Mouse (Mus musculus): ENCODE data around the gene Atg4a-ps. TPM values are rescaled to one million over a fixed set of nuclear protein-coding genes. Genes with fewer than 3 reads are reported as not detected.

Gene Atg4a-ps
- polyA plus RNA-seq, 1 experiment from 2014 or later, result 0.29 TPM

DNA sequence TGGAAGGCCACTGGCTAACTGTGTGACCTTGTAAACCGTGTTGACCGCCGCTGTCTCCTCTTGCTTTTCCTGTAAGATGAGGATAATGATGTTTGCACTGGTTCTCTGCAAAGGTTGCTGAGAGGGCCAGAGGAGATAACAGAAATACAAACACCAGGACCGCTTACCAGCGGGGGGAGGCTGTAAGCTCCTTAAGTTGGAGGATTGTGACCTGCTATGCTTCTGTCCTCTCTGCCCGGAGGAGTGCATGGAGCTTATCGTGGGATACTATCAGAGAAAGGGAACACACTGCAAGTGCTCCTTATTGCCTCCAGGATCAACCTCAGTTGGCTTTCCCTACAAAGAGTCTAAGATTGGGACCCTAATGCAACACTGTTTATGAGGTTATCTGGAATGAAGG, 26.8 kb upstream of the Atg4a-ps start:
- DNase-seq (ENCODE audit: low spot score) (no peak), ATAC-seq (replicated peaks; ENCODE audit: insufficient number of reproducible peaks, low FRiP score, low TSS enrichment, low read depth) (no peak)
- 47% methylated on average over 7 of the region's 7 CpGs for WGBS
- Histone ChIP-seq H3K36me3 (replicated peaks; ENCODE audit: control insufficient read depth, insufficient read depth, low read depth, low read length) (no peaks in the 10 kb centered on the region), H3K27ac (replicated peaks; ENCODE audit: low read depth, low read length) (no peak overlapping the region), H3K4me1 (ENCODE audit: control insufficient read depth, insufficient read depth, low read length) (no peaks in the 10 kb centered on the region), H3K9me3 (replicated peaks; ENCODE audit: control insufficient read depth, low read length) (no peaks in the 10 kb centered on the region), H3K9ac (replicated peaks; ENCODE audit: low read length) (no peak overlapping the region), H3K4me2 (ENCODE audit: low read depth, low read length) (no peak overlapping the region), H3K4me3 (ENCODE audit: low read depth, low read length) (no peak overlapping the region), H3K27me3 (ENCODE audit: control insufficient read depth, insufficient read depth, low read length) (no peaks in the 10 kb centered on the region)

DNA sequence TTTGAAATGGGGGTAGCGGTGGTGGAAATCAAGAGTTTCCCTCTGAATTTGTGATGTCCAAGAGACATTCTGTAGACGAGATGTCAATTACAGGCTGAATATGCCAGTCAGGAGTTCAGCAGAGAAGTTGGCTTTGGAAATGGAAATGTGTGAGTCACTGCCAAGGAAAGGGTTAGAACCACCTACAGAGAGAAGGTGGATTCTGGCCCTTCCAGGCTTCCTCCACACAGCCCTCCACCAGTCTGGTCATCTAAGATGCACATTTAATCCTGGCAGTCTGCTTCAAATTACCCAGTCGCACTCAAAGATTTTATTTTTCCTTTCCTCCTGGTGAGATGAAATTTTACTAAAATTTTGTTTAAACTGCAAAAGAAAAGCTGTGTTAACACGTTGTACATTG, 26.2 kb upstream of the Atg4a-ps start:
- Histone ChIP-seq H3K4me1 (ENCODE audit: control insufficient read depth, insufficient read depth, low read length) (no peaks in the 10 kb centered on the region), H3K36me3 (replicated peaks; ENCODE audit: control insufficient read depth, insufficient read depth, low read depth, low read length) (no peaks in the 10 kb centered on the region), H3K9ac (replicated peaks; ENCODE audit: low read length) (no peak overlapping the region), H3K4me2 (ENCODE audit: low read depth, low read length) (no peak overlapping the region), H3K27ac (replicated peaks; ENCODE audit: low read depth, low read length) (no peak overlapping the region), H3K9me3 (replicated peaks; ENCODE audit: control insufficient read depth, low read length) (no peaks in the 10 kb centered on the region), H3K4me3 (ENCODE audit: low read depth, low read length) (no peak overlapping the region), H3K27me3 (ENCODE audit: control insufficient read depth, insufficient read depth, low read length) (no peaks in the 10 kb centered on the region)
- 76% methylated on average over 4 of the region's 4 CpGs for WGBS
- no peak for ATAC-seq (replicated peaks; ENCODE audit: insufficient number of reproducible peaks, low FRiP score, low TSS enrichment, low read depth)
- no peak for DNase-seq (ENCODE audit: low spot score)

DNA sequence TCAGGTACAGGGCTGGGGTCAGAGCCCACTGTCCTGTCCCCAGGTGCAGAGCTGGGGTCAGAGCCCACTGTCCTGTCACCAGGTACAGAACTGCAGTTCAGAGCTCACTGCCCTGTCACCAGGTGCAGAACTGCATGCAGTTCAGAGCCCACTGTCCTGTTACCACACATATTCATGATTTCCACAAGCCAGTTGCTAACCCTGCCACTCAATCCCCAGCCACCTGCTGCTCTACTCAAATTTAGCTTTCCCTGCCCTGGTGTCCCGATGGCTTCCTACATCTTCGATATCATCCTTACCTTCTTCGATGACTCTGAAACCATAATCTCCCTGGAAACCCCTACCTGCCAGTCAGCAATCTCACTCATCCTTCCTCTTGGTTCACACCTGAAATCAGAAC, 17.5 kb upstream of the Atg4a-ps start:
- no peaks in the 10 kb centered on the region for H3K4me1 ChIP-seq (ENCODE audit: control insufficient read depth, insufficient read depth, low read length)
- 88% methylated on average over 3 of the region's 3 CpGs for whole genome bisulfite sequencing
- H3K4me3 ChIP-seq (ENCODE audit: low read depth, low read length), result no peak overlapping the region

DNA sequence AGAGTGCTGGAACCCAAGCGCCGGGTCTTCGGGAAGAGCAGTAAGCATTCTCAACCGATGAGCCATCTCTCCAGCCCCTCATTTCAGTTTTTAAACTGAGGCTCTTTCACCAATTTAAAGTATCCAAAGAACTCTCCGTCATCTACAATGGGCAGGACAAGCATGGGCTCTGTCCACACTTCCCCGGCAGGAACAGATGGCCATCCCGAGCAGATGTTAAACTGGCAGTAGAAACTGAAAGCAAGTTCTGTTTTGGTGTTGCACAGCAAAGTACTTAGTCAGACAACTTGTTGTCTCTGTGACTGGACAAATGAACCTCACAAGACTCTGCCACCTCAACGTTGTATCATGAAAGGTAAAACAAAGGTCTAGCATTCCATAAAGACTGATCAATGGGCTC, 15.8 kb upstream of the Atg4a-ps start:
- WGBS, result 88% methylated on average over 8 of the region's 8 CpGs
- H3K9ac ChIP-seq (replicated peaks; ENCODE audit: low read length), result no peak overlapping the region
- no peaks in the 10 kb centered on the region for H3K4me1 ChIP-seq (ENCODE audit: control insufficient read depth, insufficient read depth, low read length)
- no peaks in the 10 kb centered on the region for H3K36me3 ChIP-seq (replicated peaks; ENCODE audit: control insufficient read depth, insufficient read depth, low read depth, low read length)
- no peaks in the 10 kb centered on the region for H3K27me3 ChIP-seq (ENCODE audit: control insufficient read depth, insufficient read depth, low read length)
- H3K27ac ChIP-seq (replicated peaks; ENCODE audit: low read depth, low read length), result no peak overlapping the region
- no peaks in the 10 kb centered on the region for H3K9me3 ChIP-seq (replicated peaks; ENCODE audit: control insufficient read depth, low read length)
- no peak for ATAC-seq (replicated peaks; ENCODE audit: insufficient number of reproducible peaks, low FRiP score, low TSS enrichment, low read depth)
- no peak overlapping the region for H3K4me2 ChIP-seq (ENCODE audit: low read depth, low read length)
- no peak for DNase-seq (ENCODE audit: low spot score)
- no peak overlapping the region for H3K4me3 ChIP-seq (ENCODE audit: low read depth, low read length)

More for the DNA sequence above, 17.5 kb upstream of the Atg4a-ps start:
- ATAC-seq (replicated peaks; ENCODE audit: insufficient number of reproducible peaks, low FRiP score, low TSS enrichment, low read depth) (no peak), DNase-seq (ENCODE audit: low spot score) (no peak)
- Histone ChIP-seq H3K27ac (replicated peaks; ENCODE audit: low read depth, low read length) (no peak overlapping the region), H3K4me2 (ENCODE audit: low read depth, low read length) (no peak overlapping the region), H3K9ac (replicated peaks; ENCODE audit: low read length) (no peak overlapping the region), H3K36me3 (replicated peaks; ENCODE audit: control insufficient read depth, insufficient read depth, low read depth, low read length) (no peaks in the 10 kb centered on the region), H3K9me3 (replicated peaks; ENCODE audit: control insufficient read depth, low read length) (no peaks in the 10 kb centered on the region), H3K27me3 (ENCODE audit: control insufficient read depth, insufficient read depth, low read length) (no peaks in the 10 kb centered on the region)

GRCm38 (mm10) chr3:103660012-103660411, 14.1 kb upstream of the Atg4a-ps start:
- no peaks in the 10 kb centered on the region for H3K4me1 ChIP-seq (ENCODE audit: control insufficient read depth, insufficient read depth, low read length)
- ATAC-seq (replicated peaks; ENCODE audit: insufficient number of reproducible peaks, low FRiP score, low TSS enrichment, low read depth) (no peak), DNase-seq (ENCODE audit: low spot score) (no peak)
- no peaks in the 10 kb centered on the region for H3K27me3 ChIP-seq (ENCODE audit: control insufficient read depth, insufficient read depth, low read length)
- H3K36me3 ChIP-seq (replicated peaks; ENCODE audit: control insufficient read depth, insufficient read depth, low read depth, low read length), result no peaks in the 10 kb centered on the region
- H3K4me3 ChIP-seq (ENCODE audit: low read depth, low read length), result no peak overlapping the region
- no peak overlapping the region for H3K4me2 ChIP-seq (ENCODE audit: low read depth, low read length)
- no peak overlapping the region for H3K9ac ChIP-seq (replicated peaks; ENCODE audit: low read length)
- no peaks in the 10 kb centered on the region for H3K9me3 ChIP-seq (replicated peaks; ENCODE audit: control insufficient read depth, low read length)
- WGBS, result 86% methylated on average over 2 of the region's 2 CpGs
- H3K27ac ChIP-seq (replicated peaks; ENCODE audit: low read depth, low read length), result no peak overlapping the region

DNA sequence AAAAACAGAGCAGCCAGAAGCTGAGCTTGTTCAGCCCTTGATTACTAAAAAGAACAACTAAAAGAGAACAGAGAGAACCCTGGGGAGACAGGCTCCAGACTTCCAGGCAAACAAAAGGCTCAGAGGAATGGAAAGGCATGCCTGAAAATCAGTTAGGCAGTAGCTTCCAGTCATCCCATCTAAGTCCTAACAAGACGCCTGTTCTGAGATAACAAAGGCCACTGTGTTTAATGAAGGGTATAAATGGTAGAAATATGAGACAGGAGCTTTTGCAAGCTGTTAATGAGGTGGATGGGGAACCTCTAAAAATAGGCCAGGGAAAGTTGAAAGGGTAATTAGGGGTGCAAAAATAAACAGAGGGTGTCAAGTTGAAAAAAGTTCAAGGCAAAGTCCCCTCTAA, 4.5 kb upstream of the Atg4a-ps start:
- Histone ChIP-seq H3K27me3 (ENCODE audit: control insufficient read depth, insufficient read depth, low read length) (no peaks in the 10 kb centered on the region), H3K27ac (replicated peaks; ENCODE audit: low read depth, low read length) (no peak overlapping the region), H3K4me1 (ENCODE audit: control insufficient read depth, insufficient read depth, low read length) (no peaks in the 10 kb centered on the region), H3K36me3 (replicated peaks; ENCODE audit: control insufficient read depth, insufficient read depth, low read depth, low read length) (no peaks in the 10 kb centered on the region), H3K9ac (replicated peaks; ENCODE audit: low read length) (no peak overlapping the region), H3K4me3 (ENCODE audit: low read depth, low read length) (no peak overlapping the region), H3K4me2 (ENCODE audit: low read depth, low read length) (no peak overlapping the region), H3K9me3 (replicated peaks; ENCODE audit: control insufficient read depth, low read length) (no peaks in the 10 kb centered on the region)
- ATAC-seq (replicated peaks; ENCODE audit: insufficient number of reproducible peaks, low FRiP score, low TSS enrichment, low read depth) (no peak), DNase-seq (ENCODE audit: low spot score) (no peak)
- WGBS, result 29% methylated on average over 1 of the region's 1 CpGs

GRCm38 (mm10) chr3:103649716-103650115, 3.8 kb upstream of the Atg4a-ps start:
- no peak overlapping the region for H3K4me3 ChIP-seq (ENCODE audit: low read depth, low read length)
- ATAC-seq (replicated peaks; ENCODE audit: insufficient number of reproducible peaks, low FRiP score, low TSS enrichment, low read depth), result no peak
- H3K27me3 ChIP-seq (ENCODE audit: control insufficient read depth, insufficient read depth, low read length), result no peaks in the 10 kb centered on the region
- DNase-seq (ENCODE audit: low spot score), result no peak
- no peaks in the 10 kb centered on the region for H3K4me1 ChIP-seq (ENCODE audit: control insufficient read depth, insufficient read depth, low read length)
- H3K4me2 ChIP-seq (ENCODE audit: low read depth, low read length), result no peak overlapping the region
- H3K36me3 ChIP-seq (replicated peaks; ENCODE audit: control insufficient read depth, insufficient read depth, low read depth, low read length), result no peaks in the 10 kb centered on the region
- H3K27ac ChIP-seq (replicated peaks; ENCODE audit: low read depth, low read length), result no peak overlapping the region
- WGBS, result 81% methylated on average over 6 of the region's 6 CpGs
- no peaks in the 10 kb centered on the region for H3K9me3 ChIP-seq (replicated peaks; ENCODE audit: control insufficient read depth, low read length)
- no peak overlapping the region for H3K9ac ChIP-seq (replicated peaks; ENCODE audit: low read length)

GRCm38 (mm10) chr3:103648486-103648885, 2.6 kb upstream of the Atg4a-ps start:
- no peaks in the 10 kb centered on the region for H3K27me3 ChIP-seq (ENCODE audit: control insufficient read depth, insufficient read depth, low read length)
- WGBS, result 73% methylated on average over 4 of the region's 4 CpGs
- ATAC-seq (replicated peaks; ENCODE audit: insufficient number of reproducible peaks, low FRiP score, low TSS enrichment, low read depth) (no peak), DNase-seq (ENCODE audit: low spot score) (no peak)
- no peak overlapping the region for H3K4me2 ChIP-seq (ENCODE audit: low read depth, low read length)
- H3K9me3 ChIP-seq (replicated peaks; ENCODE audit: control insufficient read depth, low read length), result no peaks in the 10 kb centered on the region
- H3K27ac ChIP-seq (replicated peaks; ENCODE audit: low read depth, low read length), result no peak overlapping the region
- H3K9ac ChIP-seq (replicated peaks; ENCODE audit: low read length), result no peak overlapping the region
- no peaks in the 10 kb centered on the region for H3K4me1 ChIP-seq (ENCODE audit: control insufficient read depth, insufficient read depth, low read length)
- no peaks in the 10 kb centered on the region for H3K36me3 ChIP-seq (replicated peaks; ENCODE audit: control insufficient read depth, insufficient read depth, low read depth, low read length)
- no peak overlapping the region for H3K4me3 ChIP-seq (ENCODE audit: low read depth, low read length)

Measured in embryonic facial prominence, embryonic 11.5 days (tissue).